Mouse (Mus musculus): ENCODE data around the gene Rnf152. TPM values are rescaled to one million over a fixed set of nuclear protein-coding genes. Genes with fewer than 3 reads are reported as not detected.

The Rnf152 gene
- polyA plus RNA-seq, 1 experiment from 2014 or later: 0.08 TPM

GRCm38 (mm10) chr1:105340943-105341342, 15.6 kb downstream of the Rnf152 start:
- no peak overlapping the region for H3K27ac ChIP-seq (replicated peaks)
- no peak overlapping the region for H3K4me3 ChIP-seq (replicated peaks)
- no peak for ATAC-seq (ENCODE audit: insufficient read depth)
- no peak overlapping the region for H3K4me2 ChIP-seq
- no peaks in the 10 kb centered on the region for H3K27me3 ChIP-seq
- no peak overlapping the region for H3K9ac ChIP-seq
- H3K36me3 ChIP-seq (replicated peaks): no peaks in the 10 kb centered on the region
- no peaks in the 10 kb centered on the region for H3K9me3 ChIP-seq (replicated peaks)
- H3K4me1 ChIP-seq (replicated peaks): no peaks in the 10 kb centered on the region

DNA sequence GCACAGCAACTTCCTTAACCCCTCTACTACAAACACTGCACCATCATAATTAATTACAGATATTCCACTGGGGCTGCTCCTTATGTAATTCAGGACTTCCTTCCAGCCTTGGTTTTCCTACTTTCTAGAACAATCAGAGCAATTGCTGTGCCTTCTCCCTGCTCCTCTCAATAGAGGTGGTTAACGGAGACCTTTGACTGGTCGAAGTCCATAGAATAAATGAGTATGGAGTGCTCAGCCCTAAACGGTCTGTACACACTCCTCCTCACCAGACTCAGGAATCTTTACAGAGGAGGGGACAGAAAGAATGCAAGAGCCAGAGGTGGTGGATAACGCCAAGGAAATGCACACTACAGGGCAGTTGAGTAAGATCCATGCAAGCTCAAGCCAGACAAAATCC, 19.1 kb downstream of the Rnf152 start:
- Histone ChIP-seq H3K27ac (replicated peaks) (no peak overlapping the region), H3K4me1 (replicated peaks) (no peaks in the 10 kb centered on the region), H3K27me3 (no peaks in the 10 kb centered on the region), H3K4me2 (no peak overlapping the region), H3K9ac (no peak overlapping the region), H3K4me3 (replicated peaks) (no peak overlapping the region), H3K9me3 (replicated peaks) (no peaks in the 10 kb centered on the region), H3K36me3 (replicated peaks) (no peaks in the 10 kb centered on the region)
- ATAC-seq (ENCODE audit: insufficient read depth): no peak
- WGBS (ENCODE audit: insufficient replicate concordance): 55% methylated on average over 4 of the region's 4 CpGs

DNA sequence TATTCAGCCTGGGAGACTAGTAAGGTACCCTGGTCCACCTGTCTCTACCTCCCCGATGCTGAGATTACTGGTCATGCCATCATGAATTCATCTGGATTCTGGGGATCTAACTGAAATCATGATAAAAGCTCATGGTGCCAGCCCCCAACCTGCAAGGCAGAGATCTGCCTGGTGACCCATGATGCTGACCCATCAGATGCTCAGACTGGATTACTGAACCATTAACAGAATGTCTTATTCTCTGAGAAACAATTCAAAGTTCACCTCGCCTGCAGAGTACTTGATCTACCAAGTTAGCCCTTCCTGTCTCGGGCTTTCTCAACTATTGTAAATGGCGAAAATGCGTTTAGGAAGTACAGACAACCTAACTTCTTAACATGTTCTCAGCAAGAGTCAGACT, 20.4 kb downstream of the Rnf152 start:
- Histone ChIP-seq H3K27ac (replicated peaks) (no peak overlapping the region), H3K27me3 (no peaks in the 10 kb centered on the region), H3K9ac (no peak overlapping the region), H3K36me3 (replicated peaks) (no peaks in the 10 kb centered on the region), H3K9me3 (replicated peaks) (no peaks in the 10 kb centered on the region), H3K4me1 (replicated peaks) (no peaks in the 10 kb centered on the region), H3K4me3 (replicated peaks) (no peak overlapping the region), H3K4me2 (no peak overlapping the region)
- 67% methylated on average over 5 of the region's 5 CpGs for WGBS (ENCODE audit: insufficient replicate concordance)
- no peak for ATAC-seq (ENCODE audit: insufficient read depth)

DNA sequence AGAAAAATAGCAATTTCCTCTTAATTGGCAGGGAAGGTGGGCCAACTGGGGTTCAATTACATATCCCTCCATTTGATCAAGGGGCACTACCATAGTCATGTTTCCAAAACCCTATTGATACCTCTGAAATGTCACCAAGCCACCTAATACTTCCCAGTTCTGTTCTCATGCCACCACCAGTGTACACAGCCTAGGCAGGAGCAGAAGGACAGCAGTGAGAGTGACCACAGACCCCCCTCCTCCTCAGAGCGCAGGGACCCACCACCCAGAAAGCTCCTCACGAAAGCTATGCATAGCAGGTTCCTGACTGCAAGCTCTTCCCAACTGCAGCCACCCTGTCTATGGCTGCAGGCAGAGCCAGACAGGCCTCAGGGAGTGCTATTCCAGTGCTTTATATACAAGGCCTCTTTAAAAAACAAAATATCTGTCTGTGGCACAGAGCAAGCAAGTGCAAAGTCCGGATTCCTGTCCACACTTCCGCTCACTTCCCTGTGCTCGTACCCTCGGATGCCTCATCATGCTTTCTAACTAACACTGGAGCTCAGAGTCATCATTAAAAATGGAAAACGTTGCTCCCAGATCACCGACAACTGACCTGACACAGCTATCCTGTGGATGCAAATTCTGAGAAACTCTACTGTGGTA, 24.3 kb downstream of the Rnf152 start:
- Histone ChIP-seq H3K4me3 (replicated peaks) (no peak overlapping the region), H3K9ac (no peak overlapping the region), H3K4me2 (no peak overlapping the region), H3K27me3 (no peaks in the 10 kb centered on the region), H3K27ac (replicated peaks) (no peak overlapping the region), H3K36me3 (replicated peaks) (no peaks in the 10 kb centered on the region), H3K4me1 (replicated peaks) (no peaks in the 10 kb centered on the region), H3K9me3 (replicated peaks) (no peaks in the 10 kb centered on the region)
- 64% methylated on average over 8 of the region's 8 CpGs for WGBS (ENCODE audit: insufficient replicate concordance)
- no peak for ATAC-seq (ENCODE audit: insufficient read depth)

DNA sequence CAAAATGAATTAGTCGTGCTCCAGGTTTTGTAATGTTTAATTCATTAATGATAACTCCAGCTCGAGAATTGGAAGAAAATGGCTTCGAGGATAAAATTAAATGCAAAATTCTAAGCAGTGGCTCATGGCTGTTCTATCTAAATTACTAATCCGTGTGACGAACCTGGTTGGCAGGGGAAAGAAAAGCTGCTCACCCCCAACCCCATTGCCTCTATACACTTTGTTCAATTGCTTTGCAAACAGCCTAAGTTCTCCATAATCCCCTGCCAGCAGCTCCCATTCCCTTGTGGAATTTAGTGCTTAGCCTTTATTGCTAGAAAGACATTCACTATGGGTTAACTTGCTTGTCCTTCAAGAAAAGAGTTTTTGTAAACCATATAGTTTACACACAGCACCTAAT, 24.9 kb downstream of the Rnf152 start:
- H3K4me2 ChIP-seq: no peak overlapping the region
- H3K9me3 ChIP-seq (replicated peaks): no peaks in the 10 kb centered on the region
- no peak overlapping the region for H3K27ac ChIP-seq (replicated peaks)
- H3K4me3 ChIP-seq (replicated peaks): no peak overlapping the region
- WGBS (ENCODE audit: insufficient replicate concordance): 54% methylated on average over 5 of the region's 5 CpGs
- no peaks in the 10 kb centered on the region for H3K27me3 ChIP-seq
- ATAC-seq (ENCODE audit: insufficient read depth): no peak
- no peaks in the 10 kb centered on the region for H3K4me1 ChIP-seq (replicated peaks)
- no peaks in the 10 kb centered on the region for H3K36me3 ChIP-seq (replicated peaks)
- H3K9ac ChIP-seq: no peak overlapping the region

DNA sequence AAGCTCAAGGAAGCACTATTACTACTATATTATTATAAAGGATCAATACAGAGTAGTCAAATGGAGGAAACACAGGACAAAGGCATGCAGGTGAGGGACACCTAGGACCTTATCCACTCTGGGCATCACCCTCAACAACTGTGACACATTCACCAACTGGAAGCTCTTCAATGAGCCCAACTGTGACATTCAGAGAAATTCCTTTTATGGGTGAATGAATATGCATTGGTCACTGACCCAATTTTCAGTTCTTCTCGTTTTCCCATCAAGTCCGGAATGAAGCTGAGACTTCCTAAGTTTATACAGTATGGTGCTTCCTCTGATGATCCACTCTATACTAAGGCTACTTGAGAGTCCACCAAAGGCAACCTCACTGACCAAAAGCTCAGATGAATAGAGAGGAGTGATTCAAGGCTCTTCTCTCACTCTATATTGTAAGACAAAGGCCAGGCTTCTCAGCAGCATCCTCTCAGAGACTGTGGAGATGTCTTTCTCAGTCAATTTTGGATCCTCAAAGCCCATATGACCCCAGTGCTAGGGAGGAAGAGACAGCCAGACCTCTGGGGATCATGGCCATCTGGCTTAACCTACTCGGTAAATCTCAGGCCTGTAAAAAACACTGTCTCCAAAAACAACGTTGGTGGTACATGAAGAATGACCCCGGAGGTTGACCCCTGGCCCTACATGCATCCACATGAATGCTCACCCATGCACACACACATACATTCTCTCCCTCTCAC, 25.8 kb downstream of the Rnf152 start:
- no peaks in the 10 kb centered on the region for H3K36me3 ChIP-seq (replicated peaks)
- no peak overlapping the region for H3K4me3 ChIP-seq (replicated peaks)
- 63% methylated on average over 5 of the region's 5 CpGs for whole genome bisulfite sequencing (ENCODE audit: insufficient replicate concordance)
- H3K27me3 ChIP-seq: no peaks in the 10 kb centered on the region
- no peaks in the 10 kb centered on the region for H3K9me3 ChIP-seq (replicated peaks)
- H3K27ac ChIP-seq (replicated peaks): no peak overlapping the region
- ATAC-seq (ENCODE audit: insufficient read depth): no peak
- no peak overlapping the region for H3K4me2 ChIP-seq
- H3K9ac ChIP-seq: no peak overlapping the region
- H3K4me1 ChIP-seq (replicated peaks): no peaks in the 10 kb centered on the region

DNA sequence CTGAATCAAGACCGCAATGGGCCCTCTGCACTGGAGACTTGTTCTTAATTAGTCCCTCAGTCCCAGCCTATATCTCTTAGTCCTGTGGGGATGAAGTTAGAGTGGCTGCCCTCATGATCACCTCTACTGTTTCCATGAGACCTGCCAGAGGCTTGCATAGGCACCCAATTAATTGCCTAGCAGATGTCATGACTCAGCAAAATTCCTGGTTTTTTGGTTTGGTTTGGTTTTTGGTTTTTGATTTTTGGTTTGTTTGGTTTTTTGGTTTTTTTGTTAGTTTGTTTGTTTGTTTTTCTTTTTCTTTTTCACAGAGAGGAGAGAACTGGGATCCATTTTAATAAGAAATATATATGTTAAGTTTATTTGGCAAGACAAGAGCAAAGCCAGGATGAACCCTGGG, 28.7 kb downstream of the Rnf152 start:
- no peak for ATAC-seq (ENCODE audit: insufficient read depth)
- H3K4me3 ChIP-seq (replicated peaks): no peak overlapping the region
- H3K4me2 ChIP-seq: no peak overlapping the region
- no peak overlapping the region for H3K9ac ChIP-seq
- H3K36me3 ChIP-seq (replicated peaks): no peaks in the 10 kb centered on the region
- no peaks in the 10 kb centered on the region for H3K9me3 ChIP-seq (replicated peaks)
- H3K27ac ChIP-seq (replicated peaks): no peak overlapping the region
- no peaks in the 10 kb centered on the region for H3K4me1 ChIP-seq (replicated peaks)
- no peaks in the 10 kb centered on the region for H3K27me3 ChIP-seq
- WGBS (ENCODE audit: insufficient replicate concordance): 81% methylated on average over 1 of the region's 1 CpGs

DNA sequence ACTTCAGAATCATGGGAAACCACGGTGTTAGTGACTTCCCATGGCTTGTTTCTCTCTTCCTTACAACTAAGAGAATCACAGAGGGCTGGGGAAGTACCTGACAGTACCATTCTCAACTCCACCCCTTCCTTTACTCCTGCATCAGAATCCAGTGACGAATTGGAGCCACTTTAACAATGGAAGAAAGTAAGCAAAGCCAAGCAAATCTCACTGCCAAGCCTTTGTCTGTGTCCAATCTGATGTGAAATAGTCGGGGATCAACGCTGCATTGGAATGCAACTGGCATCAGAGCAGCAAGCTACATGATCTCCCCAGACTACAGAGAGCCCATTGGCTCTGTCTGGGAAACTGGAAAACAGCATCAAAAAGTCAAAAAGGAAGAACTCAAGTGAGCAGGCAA, 31.9 kb downstream of the Rnf152 start:
- no peaks in the 10 kb centered on the region for H3K27me3 ChIP-seq
- no peak overlapping the region for H3K4me3 ChIP-seq (replicated peaks)
- no peaks in the 10 kb centered on the region; the same call in 1 of the 2 replicates for H3K9me3 ChIP-seq (replicated peaks)
- no peak overlapping the region for H3K27ac ChIP-seq (replicated peaks)
- H3K4me2 ChIP-seq: no peak overlapping the region
- H3K4me1 ChIP-seq (replicated peaks): no peaks in the 10 kb centered on the region
- no peak overlapping the region for H3K9ac ChIP-seq
- 47% methylated on average over 4 of the region's 4 CpGs for WGBS (ENCODE audit: insufficient replicate concordance)
- no peaks in the 10 kb centered on the region for H3K36me3 ChIP-seq (replicated peaks)
- no peak for ATAC-seq (ENCODE audit: insufficient read depth)

- no peaks in the 10 kb centered on the region for H3K9me3 ChIP-seq (replicated peaks)
- no peak overlapping the region for H3K9ac ChIP-seq
- ATAC-seq (ENCODE audit: insufficient read depth): no peak
- 46% methylated on average over 3 of the region's 3 CpGs for WGBS (ENCODE audit: insufficient replicate concordance)
- no peaks in the 10 kb centered on the region for H3K27me3 ChIP-seq
- H3K27ac ChIP-seq (replicated peaks): no peak overlapping the region
- no peaks in the 10 kb centered on the region for H3K4me1 ChIP-seq (replicated peaks)
- H3K36me3 ChIP-seq (replicated peaks): no peaks in the 10 kb centered on the region
- no peak overlapping the region for H3K4me3 ChIP-seq (replicated peaks)
- H3K4me2 ChIP-seq: no peak overlapping the region
Measured at GRCm38 (mm10) chr1:105314010-105314800, 42.3 kb downstream of the Rnf152 start.

DNA sequence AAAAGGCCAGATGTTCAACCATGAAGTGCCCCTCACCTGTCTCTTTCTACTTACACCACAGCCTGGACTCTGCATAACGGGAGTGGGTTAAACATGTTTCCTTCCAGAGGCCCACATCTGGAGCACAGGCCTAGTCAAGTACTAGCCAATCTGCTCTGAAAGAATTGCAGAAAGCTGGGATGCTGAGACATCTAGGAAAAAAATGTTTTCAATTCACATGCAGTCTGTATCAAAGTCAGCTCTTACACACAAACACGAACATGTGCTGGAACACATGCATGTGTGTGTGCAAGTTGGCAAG, 44.0 kb downstream of the Rnf152 start:
- no peaks in the 10 kb centered on the region for H3K4me1 ChIP-seq (replicated peaks)
- H3K27me3 ChIP-seq: no peaks in the 10 kb centered on the region
- H3K9me3 ChIP-seq (replicated peaks): no peaks in the 10 kb centered on the region
- no peak overlapping the region for H3K4me3 ChIP-seq (replicated peaks)
- no peak overlapping the region for H3K27ac ChIP-seq (replicated peaks)
- 51% methylated on average over 2 of the region's 2 CpGs for WGBS (ENCODE audit: insufficient replicate concordance)
- no peak overlapping the region for H3K4me2 ChIP-seq
- no peak overlapping the region for H3K9ac ChIP-seq
- no peak for ATAC-seq (ENCODE audit: insufficient read depth)
- H3K36me3 ChIP-seq (replicated peaks): no peaks in the 10 kb centered on the region

DNA sequence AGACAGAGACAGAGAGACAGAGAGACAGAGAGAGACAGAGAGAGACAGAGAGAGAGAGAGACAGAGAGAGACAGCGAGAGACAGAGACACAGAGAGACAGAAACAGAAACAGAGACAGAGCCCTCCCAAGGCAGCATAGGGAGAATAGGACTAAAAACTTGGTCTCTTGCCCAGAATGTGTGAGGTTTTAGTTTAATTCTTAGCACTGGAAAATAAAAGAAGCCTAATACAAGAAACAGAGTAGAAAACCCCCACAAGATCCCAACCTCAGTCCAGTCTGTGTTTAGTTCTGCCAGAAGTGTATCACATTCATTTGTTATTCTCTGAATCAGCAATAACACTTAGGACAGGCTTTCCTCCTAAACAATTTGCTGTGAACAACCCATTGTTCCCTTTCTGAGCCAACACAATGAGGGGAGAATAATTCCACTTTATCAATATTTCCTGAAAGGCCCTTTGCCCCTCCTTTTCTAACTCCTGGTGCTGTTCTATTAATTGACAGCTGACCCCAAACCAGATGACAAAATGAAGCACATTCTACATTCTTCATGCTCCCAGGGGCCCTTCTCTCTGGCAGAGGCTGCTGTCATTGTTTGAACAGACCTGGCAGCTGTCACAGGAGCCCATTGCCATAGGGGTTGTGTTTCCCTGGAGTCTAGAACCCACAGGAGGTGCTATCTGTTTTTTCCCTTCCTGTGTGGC, 44.5 kb downstream of the Rnf152 start:
- no peak overlapping the region for H3K4me2 ChIP-seq
- H3K4me1 ChIP-seq (replicated peaks): no peaks in the 10 kb centered on the region
- 63% methylated on average over 1 of the region's 1 CpGs for WGBS (ENCODE audit: insufficient replicate concordance)
- no peaks in the 10 kb centered on the region for H3K9me3 ChIP-seq (replicated peaks)
- ATAC-seq (ENCODE audit: insufficient read depth): no peak
- no peak overlapping the region for H3K9ac ChIP-seq
- H3K27ac ChIP-seq (replicated peaks): no peak overlapping the region
- no peaks in the 10 kb centered on the region for H3K27me3 ChIP-seq
- H3K4me3 ChIP-seq (replicated peaks): no peak overlapping the region
- H3K36me3 ChIP-seq (replicated peaks): no peaks in the 10 kb centered on the region

All from liver, embryonic 15.5 days (tissue).